Mouse (Mus musculus) urinary bladder, postnatal 10 days (tissue): ENCODE results near the gene Celsr2.

Experiments
- DNase-seq: peaks from one replicate; pipeline ENCODE4 v3.0.0; 2022; ENCODE audit warnings: low spot score

The Celsr2 gene

GRCm38 (mm10) chr3:108414857-108415830, at the start of gene Celsr2:
Gene Celsr2, minus strand, starts transcription at chr3:108415552.
- no peak for DNase-seq

GRCm38 (mm10) chr3:108458866-108459265, 43.5 kb upstream of the Celsr2 start:
- no peak for DNase-seq

DNA sequence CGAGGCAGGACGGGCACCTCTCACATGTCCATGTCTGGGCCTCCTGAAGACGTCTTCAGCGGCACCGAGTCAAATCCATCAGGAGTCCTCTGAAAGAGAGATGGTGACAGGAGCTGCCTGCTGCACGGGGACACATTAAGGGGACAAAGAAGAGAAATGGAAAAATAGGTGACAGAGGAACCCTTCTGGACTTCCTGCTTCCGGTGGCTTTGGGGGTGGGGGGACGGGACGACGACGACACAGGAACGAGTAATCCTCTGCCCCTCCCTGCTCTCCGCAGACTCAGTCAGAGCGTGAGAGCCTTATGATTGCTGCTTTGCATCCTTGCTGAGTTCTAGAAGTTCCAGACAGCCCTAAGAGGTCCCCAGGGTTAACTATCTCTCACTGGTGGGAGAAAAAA, 43.0 kb upstream of the Celsr2 start:
- DNase-seq: no peak

- no peak for DNase-seq
These were observed 38.8 kb upstream of the Celsr2 start for GRCm38 (mm10) chr3:108454172-108454571.

DNA sequence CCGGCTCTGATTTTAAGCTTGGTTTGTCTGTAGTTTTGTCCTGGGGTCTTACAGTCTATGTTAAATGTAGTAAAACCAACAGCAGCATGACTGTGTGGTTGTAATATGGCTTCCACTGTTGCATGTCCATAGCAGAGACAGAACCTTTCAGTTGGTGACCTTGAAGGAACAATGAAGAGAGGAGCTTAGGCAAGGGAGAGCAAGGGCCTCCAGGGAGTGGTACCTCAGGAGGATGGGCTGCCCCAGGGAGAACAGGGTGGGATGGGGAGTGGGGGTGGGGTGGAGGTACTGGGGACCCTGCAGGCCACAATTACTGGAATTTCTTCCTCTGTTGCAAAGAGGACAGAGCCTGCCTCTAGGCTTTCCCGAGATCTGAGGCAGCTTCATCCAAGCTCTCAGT, 36.6 kb upstream of the Celsr2 start:
- DNase-seq: no peak

- DNase-seq: no peak
These were observed 30.0 kb upstream of the Celsr2 start for GRCm38 (mm10) chr3:108445366-108445705.

DNA sequence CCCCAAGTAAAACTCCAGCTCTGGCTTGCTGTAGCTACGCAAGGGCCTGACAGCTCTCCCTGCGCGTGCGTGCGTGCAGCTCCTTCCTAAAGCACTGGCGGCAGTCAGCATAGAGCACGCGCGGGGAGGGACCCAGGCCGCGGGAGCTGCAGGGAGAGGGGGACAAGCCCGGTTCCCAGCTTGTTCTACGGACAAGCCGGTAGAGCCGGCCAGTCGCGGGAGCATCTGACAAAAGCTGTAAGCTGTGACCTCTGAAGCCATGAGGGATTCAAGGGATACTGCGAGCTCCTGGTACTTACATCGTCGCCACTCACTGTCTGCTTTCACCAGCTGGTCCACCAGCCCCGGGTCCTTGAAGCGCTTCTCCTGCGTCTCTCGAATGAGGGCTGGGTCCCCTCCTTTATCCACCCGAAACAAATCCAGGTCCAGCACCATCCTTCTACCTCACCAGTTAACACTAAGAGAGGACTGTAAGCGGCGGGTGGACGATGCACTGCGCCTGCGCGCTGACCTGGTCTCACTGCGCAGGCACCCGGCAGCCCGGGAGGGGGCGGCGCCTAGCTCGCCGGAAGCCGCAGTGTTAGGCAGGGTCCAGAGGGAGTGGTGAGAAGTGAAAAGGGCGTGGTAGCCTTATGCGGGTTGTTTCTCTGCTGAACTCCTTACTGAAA, 29.5 kb upstream of the Celsr2 start, which contains the start of gene Sars:
TSS of gene Sars (minus strand) at position 512 of the 668 bp plus-strand sequence.
- peak; percentile 65 for DNase-seq

DNA sequence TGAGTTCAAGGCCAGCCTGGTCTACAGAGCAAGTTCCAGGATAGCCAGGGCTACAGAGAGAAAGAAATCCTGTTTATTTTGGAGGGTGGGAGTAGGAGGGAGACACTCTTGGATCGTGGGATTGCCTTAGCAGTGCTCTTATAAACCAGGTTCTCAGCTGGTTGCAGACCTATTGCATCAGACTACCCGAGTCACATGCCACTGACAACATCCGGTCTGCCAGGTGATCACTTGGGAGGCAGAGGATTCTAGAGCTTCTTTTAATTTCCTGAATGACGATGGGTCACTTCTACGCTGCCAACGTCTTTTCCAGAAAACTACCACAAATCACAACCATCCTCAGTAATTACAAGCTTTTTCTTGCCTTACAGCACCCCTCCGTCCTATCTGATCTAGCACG, 28.7 kb upstream of the Celsr2 start:
- no peak for DNase-seq

- no peak for DNase-seq
These were observed 21.0 kb upstream of the Celsr2 start for GRCm38 (mm10) chr3:108436380-108436714.

DNA sequence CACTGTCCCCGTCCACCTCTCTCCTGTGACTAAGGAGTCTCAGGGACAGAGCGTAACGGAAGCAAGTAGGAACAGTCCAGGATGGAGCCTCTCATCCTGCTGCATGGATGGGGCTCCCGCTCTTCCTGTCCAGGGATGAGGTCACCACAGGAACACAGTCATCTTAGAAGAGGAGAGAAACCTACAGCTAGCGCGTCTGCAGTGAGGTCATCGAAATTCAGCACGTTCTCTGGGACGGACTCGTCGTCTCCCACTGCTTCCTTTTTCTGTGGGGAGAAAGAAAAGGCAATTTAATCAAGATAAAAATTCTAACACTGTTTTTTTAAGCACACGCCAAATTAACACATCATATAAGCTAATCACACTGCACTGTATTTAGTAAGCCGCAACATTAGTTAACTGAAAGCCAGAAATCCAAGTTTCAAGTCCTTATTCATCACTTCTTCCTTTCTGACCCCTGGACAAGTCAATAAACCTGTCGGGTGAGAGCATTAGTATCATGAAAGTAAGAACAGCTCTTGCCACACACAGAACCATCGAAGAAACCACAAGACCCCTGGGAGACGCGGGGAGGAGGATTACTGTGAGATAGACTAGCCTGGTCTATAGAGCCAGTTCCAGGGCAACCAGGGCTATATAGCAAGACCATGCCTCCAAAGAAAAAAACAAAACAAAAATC, 20.5 kb upstream of the Celsr2 start:
- no peak for DNase-seq

- DNase-seq: no peak
These were observed 18.6 kb upstream of the Celsr2 start for GRCm38 (mm10) chr3:108433881-108434495.

GRCm38 (mm10) chr3:108433188-108433880, 18.0 kb upstream of the Celsr2 start:
- no peak for DNase-seq

- no peak for DNase-seq
These were observed 17.3 kb upstream of the Celsr2 start for GRCm38 (mm10) chr3:108432542-108433187.

- DNase-seq: no peak
These were observed 10.3 kb upstream of the Celsr2 start for GRCm38 (mm10) chr3:108425624-108426018.

- no peak for DNase-seq
These were observed 9.7 kb upstream of the Celsr2 start for GRCm38 (mm10) chr3:108424944-108425623.

GRCm38 (mm10) chr3:108423844-108424801, 8.8 kb upstream of the Celsr2 start:
- no peak for DNase-seq

DNA sequence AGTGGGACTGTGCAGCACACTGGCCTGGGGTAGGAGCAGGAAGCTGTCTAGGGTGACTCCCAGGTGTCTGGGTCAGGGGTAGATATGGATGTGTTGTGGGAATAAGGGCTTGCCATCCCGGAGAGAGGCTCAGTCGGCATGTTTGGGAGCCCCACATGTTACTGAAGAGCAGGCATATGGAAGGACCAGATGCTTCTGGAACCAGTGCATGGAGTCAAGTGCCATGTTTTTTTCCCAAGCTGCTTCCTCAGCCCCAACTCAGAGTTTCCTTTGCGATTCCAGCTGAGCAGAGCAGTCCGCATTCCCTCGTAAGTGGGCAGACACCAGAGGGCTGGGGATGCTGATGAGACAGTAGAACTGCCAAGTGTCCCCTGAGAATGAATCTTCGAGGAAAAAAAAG, 7.7 kb upstream of the Celsr2 start:
- DNase-seq: no peak

DNA sequence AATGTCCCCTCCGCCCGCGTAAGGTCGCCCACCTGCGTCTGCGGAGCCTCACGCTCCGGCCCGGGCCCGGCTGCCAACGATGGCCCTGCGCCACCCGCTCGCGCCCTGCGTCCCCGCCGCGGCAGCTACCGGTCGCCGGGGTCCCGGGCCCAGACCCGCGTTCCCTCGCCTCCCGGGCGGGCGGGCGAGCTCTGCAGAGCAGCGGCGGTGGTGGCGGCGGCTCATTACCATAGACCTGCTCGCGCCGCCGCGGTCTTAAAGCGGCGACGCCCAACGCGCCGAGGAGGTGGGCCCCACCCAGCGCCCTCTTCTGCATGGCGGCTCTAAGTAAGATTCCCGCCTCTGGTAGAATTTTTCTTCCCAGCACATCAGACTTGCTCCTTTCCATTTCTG, 475 bp upstream of the Celsr2 start:
- DNase-seq: no peak

- no peak for DNase-seq
These were observed 1.6 kb downstream of the Celsr2 start for GRCm38 (mm10) chr3:108413634-108414360.
